Mouse (Mus musculus) erythroblast, embryonic 14.5 days (primary cell): ENCODE measurements around the gene Slk.

Experiments used
- GATA1 ChIP-seq: IDR thresholded peaks from 2 replicates; pipeline ENCODE4 v1.6.1; 2012; ENCODE audit warnings: low read length, inconsistent platforms, mixed read lengths
- TAL1 ChIP-seq: IDR thresholded peaks from 3 replicates; pipeline ENCODE4 v1.6.1; 2012; ENCODE audit warnings: low read length, inconsistent platforms, mixed read lengths

DNA sequence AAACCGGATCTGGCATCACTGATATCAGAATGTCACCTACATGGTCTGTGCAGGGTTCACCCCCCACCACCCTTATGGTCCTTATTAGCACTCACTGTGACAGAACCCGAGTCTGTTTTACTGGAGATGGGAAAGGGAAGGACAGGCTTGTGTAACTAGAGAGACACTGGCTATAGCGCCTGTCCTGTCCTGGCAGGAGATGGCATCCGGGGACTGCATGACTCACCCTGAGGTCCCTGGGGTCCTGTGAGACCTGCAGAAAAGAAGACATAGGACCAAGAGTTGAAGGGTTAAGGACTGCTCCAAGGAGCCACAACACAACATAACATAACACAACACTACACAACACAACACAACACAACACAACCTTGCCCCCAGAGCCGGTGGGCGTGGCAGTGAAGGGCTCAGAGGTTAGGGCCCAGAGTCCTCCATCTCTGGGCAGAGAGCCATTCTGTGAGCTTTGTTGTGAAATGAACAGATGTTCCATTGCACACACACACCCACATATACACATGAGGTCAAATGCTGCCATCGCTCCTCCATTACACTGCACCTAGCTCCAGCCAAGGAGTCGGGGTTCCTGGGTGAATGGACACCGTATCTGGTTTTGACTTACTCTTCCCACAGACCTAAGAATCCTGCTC, 80.4 kb downstream of the Slk start:
- TF ChIP-seq GATA1, result no peak
- TF ChIP-seq TAL1, result no peak
